Mouse (Mus musculus) brain, embryonic 14.5 days (tissue): Measurements from ENCODE around the gene Ltc4s.

ENCODE experiments used
- CTCF ChIP-seq: fragments of 200-500 bp; IDR thresholded peaks from 2 replicates; pipeline ENCODE4 v1.5.1; 2012; ENCODE audit warnings: inconsistent platforms, mild to moderate bottlenecking, moderate library complexity, borderline replicate concordance; ENCODE audit not compliant: insufficient read depth, insufficient read length; ENCODE audit errors: extremely low read depth
- POLR2A ChIP-seq: fragments of 200-500 bp; IDR thresholded peaks from 2 replicates; pipeline ENCODE4 v1.6.1; 2012; ENCODE audit warnings: mild to moderate bottlenecking, inconsistent platforms, borderline replicate concordance; ENCODE audit not compliant: poor library complexity, insufficient read depth, insufficient read length, severe bottlenecking; ENCODE audit errors: extremely low read depth

GRCm38 (mm10) chr11:50203302-50203827, 35.1 kb downstream of the Ltc4s start:
- TF ChIP-seq CTCF: no peak
- TF ChIP-seq POLR2A: no peak
